Mouse (Mus musculus): ENCODE measurements at regions not wholly inside any gene's neighbourhood (a gene's known extent, or its start where the extent isn't known, plus 50 kb on each side); places are given as distances from the start of the nearest gene placed in this dataset.
A peak's percentile ranks its signal among the peaks of the same experiment; 100 is the strongest.
"Not testable (repeated sequence)": the region's sequence is repeated elsewhere in the genome, so short reads cannot be mapped to it uniquely, and the experiment has no call there.

- ATAC-seq (ENCODE audit: low TSS enrichment): no peak
Measured at GRCm38 (mm10) chr15:16909396-16909795, 180.8 kb downstream of the Cdh9 start.

GRCm38 (mm10) chr15:16909941-16910340, 181.4 kb downstream of the Cdh9 start:
- ATAC-seq (ENCODE audit: low TSS enrichment): not testable (repeated sequence)

DNA sequence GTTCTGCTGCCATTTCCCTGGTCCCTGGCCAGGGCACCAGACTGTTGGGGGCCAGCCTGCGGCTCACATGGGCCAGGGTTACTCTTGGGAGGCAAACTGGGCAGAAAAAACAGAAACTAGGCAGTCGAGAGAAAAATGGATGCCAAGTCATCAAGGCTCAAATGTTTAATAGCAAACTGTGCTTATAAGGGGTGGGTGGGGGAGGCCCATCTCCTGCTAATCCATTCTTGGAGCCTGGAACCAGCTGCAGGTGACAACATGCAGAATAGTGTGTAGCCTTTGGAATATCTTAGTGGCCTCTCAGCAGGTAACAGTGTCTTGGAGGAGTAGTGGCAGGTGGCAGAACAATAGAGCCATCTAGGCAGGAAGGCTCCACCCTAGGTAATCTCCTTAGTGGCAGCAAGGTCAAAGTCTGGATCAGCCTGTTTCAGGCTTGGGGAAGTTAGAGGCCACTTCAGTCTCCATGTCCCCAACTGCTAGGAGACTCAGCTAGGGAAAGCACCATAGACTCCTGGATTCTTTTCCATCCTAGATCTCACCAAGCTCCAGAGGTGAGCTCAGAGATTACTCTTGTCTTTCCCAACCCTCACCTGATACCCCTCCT, 186.5 kb downstream of the Cdh9 start:
- ATAC-seq (ENCODE audit: low TSS enrichment): no peak

DNA sequence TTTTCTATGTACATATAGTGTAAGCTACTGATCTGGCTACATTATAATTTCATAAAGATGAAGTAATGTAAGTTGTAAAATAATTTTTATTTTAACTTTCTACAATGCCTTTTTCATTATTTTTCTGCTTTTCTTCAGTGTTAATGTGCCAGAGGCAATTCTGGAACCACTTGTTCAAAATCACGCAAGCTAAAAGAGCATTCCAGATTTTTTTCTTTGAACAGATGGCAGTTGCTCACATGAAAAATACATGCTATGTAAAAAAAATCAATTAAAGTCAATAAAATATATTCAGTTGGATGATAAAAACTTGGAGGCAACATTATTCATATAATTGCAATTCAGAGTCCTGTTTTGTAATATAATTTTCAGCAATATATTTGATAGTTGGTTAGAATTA, 194.7 kb downstream of the Cdh9 start:
- no peak for ATAC-seq (ENCODE audit: low TSS enrichment)

DNA sequence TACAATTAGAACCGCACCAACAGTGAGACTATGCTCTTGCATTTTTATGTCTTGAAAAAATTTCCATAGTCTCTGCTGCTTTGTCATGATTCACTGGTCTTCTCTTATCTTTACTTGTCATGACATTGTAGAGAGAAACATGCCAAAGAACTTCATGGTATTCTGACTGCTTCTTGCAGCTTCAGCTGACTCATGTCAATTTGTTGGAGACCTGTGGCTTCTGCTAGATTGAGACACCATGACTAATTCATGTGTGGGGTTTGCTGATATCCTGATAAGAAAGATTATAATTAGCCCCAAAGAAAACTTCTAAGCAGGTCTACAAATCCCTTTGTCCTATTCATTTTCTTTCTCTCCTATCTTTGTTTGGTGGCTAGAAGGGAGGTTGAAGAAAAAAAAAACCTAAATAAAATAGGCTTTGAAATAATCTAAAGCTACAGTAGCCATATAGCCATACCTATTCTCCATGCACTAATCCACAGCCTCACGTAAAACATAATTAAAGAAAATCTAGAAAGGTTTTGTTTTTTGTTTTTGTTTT, 204.7 kb downstream of the Cdh9 start:
- ATAC-seq (ENCODE audit: low TSS enrichment): no peak

DNA sequence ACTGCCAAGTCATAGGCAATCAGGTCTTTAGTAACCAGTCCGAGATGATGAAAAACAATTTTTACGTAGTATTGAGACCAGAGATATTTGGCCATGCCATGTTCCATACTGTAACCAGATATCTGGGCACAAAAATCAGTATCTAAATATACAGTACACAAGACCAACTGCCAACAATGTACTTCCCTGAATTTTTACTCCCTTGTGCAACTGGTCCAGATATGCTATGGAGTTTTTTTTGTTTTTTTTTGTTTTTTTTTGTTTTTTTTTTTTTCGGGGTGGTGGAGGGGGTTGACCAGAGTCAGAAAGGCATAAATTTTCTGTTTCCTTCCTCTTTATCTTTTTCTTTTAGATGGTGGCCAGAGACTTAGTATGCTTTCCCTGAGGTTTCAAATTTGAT, 205.9 kb downstream of the Cdh9 start:
- no peak for ATAC-seq (ENCODE audit: low TSS enrichment)

- not testable (repeated sequence) for ATAC-seq (ENCODE audit: low TSS enrichment)
Measured at GRCm38 (mm10) chr15:16975821-16976220, 247.3 kb downstream of the Cdh9 start.

DNA sequence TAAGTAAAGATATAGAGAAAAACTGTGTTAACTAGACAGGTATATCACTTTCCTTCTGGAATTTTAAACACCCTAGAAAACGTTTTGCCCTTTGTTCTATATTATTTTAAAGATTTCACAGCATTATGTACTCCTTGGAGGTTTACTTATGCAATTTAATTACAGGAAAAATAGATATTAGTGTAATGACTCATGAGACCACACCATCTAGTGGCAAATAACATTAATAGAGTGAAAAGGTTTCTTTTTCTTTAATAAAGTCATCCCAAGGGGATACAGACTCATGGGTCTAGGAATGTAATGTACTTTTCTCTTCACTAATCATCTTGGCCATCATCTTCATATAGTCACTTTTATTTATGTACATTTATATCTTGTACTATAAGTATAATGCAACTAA, 262.3 kb downstream of the Cdh9 start:
- ATAC-seq (ENCODE audit: low TSS enrichment): no peak

DNA sequence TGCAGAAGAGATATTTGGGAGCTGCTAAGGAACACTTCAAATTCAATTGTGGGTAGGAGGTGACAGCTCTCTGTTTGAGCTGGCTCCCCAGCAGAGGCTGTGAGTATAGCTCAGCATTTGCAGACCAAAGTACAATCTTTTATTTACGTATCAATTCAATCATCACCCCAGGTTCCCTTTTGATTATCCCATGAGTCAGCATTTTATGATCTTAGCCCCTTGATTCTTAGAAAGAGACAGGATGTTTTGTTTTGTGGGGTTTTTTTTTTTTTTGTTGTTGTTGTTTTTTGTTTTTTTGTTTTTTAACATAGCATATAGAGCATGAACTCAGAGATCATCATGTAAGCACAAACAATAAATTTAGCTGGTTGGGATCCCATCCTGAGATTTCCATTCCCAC, 267.1 kb downstream of the Cdh9 start:
- ATAC-seq (ENCODE audit: low TSS enrichment): peak; percentile 78

GRCm38 (mm10) chr15:17006139-17006538, 277.6 kb downstream of the Cdh9 start:
- ATAC-seq (ENCODE audit: low TSS enrichment): peak; percentile 38

DNA sequence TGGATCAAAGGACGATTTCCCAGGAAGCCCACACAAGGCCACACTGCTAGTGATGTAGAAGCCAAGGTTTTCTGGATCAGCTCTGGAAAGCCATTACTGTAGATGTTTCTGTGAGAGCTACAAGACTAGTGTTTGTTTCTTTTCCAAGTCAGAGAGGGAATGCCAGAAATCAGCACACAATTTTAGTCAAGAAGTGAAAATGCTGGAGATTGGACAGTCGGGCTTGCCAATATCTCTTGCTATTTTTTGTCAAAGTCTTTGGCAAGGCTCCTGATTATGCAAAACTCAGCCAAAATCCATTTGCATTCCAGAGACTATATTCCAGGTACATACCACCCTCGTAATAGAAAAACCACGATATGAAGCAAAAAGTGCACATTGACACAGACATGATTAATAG, 279.3 kb downstream of the Cdh9 start:
- peak; percentile 82 for ATAC-seq (ENCODE audit: low TSS enrichment)

DNA sequence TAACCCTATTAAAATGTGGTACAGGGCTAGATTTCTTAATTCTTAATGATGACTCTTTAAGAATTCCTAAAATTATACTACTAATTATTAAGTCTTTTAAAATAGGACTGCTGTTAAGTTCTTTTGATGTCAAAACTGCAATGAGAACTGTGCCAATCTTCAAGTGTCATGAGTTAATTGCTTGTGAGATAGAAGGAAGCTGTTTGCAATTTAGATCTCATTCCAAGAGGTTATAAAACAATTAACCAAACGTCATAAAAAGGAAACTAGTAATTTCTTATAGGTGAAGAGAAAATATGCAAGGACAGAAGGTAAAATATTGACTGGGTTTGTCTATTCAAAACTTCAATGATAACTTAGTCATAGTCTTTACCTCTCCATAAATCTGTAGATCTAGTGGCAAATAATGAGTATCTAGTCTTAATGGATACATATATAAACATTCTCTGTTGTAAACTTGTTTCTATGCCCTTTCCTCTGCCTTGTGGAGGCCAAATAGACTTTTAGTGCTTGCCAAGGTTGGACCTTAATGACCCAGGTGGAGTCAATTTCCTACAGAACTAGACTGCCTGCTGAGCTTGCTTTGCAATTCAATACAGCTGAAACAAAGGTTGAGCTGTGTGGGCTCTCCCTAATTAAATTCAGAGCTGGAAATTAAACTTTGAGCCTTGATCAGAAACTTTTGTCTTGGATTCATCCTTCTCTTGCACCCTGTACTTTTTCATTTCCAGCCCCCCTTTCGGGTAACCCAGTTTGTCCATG, 320.5 kb downstream of the Cdh9 start:
- ATAC-seq (ENCODE audit: low TSS enrichment): no peak

DNA sequence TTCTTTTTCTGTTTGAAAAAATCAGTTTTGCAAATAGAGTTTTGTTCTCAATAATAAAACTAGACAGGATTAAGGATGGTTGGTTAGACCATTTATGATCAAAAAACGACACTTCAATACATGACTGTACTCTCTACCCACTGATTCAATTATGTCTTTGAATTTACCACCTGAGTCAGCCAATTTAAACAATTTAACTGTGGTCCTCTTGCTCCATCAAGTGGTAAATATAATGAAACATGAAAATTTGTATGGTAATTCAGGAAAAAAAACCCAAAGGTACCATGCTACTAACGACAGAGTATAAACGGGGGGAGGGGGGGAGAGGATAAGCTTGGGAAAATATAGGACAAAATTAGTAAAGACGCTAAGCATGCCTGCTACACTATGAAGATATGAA, 341.2 kb downstream of the Cdh9 start:
- ATAC-seq (ENCODE audit: low TSS enrichment): peak; percentile 47; the same call in 1 of the 2 replicates

DNA sequence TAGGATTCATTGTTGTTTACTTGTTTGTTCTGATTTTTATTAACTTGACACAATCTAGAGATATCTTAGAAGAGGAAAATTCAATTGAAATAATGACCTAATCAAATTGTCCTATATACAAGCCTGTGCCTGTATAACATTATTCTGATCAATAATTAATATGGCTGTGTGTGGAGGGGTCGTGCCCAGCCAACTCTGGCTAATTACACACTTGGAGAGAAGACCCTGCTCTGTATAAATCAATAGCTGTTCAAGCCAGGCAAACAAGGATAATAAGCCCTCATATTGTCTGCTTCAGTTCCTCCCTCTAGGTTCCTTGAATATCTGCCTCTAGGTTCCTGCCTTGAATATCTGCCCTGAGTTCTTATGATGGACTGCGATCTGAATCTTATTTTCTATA, 355.5 kb downstream of the Cdh9 start:
- ATAC-seq (ENCODE audit: low TSS enrichment): no peak

GRCm38 (mm10) chr15:17088644-17089228, 360.2 kb downstream of the Cdh9 start:
- ATAC-seq (ENCODE audit: low TSS enrichment): no peak

GRCm38 (mm10) chr15:17098927-17099326, 370.4 kb downstream of the Cdh9 start:
- peak; percentile 99 for ATAC-seq (ENCODE audit: low TSS enrichment)

- ATAC-seq (ENCODE audit: low TSS enrichment): no peak
Measured at GRCm38 (mm10) chr15:17101182-17101581, 372.6 kb downstream of the Cdh9 start.

DNA sequence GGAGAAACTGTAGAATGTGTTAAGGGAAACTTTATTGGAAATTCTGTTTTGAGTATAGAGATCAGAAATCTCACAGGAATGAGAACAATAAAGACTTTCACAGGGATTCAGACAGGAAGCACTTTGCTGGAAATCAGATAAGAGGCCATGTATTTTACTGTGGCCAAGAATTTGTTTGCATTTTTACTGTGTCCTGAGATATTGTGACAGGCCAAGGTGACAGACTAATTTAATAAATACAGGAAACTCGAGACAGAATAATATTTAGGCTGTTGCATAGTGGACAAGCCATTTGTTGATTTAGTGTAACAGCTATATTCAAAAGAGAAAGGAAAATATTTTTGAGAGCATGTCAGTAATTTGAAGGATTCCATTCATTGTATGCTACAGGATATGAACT, 407.2 kb downstream of the Cdh9 start:
- ATAC-seq (ENCODE audit: low TSS enrichment): no peak

- ATAC-seq (ENCODE audit: low TSS enrichment): no peak
Measured at GRCm38 (mm10) chr15:17180164-17180563, 451.6 kb downstream of the Cdh9 start.

GRCm38 (mm10) chr15:17181358-17182022, 452.9 kb downstream of the Cdh9 start:
- ATAC-seq (ENCODE audit: low TSS enrichment): no peak

GRCm38 (mm10) chr15:17195439-17195838, 466.9 kb downstream of the Cdh9 start:
- ATAC-seq (ENCODE audit: low TSS enrichment): peak; percentile 85

GRCm38 (mm10) chr15:17204739-17205138, 476.2 kb downstream of the Cdh9 start:
- no peak for ATAC-seq (ENCODE audit: low TSS enrichment)
